Mouse (Mus musculus) frontal cortex, postnatal 36 days (tissue): ENCODE data around the gene Hsp90aa1.
"Not testable (repeated sequence)": the region's sequence is repeated elsewhere in the genome, so short reads cannot be mapped to it uniquely, and the experiment has no call there.

ENCODE experiments used
- DNase-seq, 2 experiments: peaks; one replicate each; pipeline ENCODE4 v3.0.0; 2022; ENCODE audit warnings: low spot score in 2 of 2

Hsp90aa1 gene

GRCm38 (mm10) chr12:110702556-110702955, at the start of gene Hsp90aa1:
Gene Hsp90aa1, minus strand, starts transcription at chr12:110702728.
- DNase-seq = no peak

- no peak for DNase-seq
These were observed 48.4 kb upstream of the Hsp90aa1 start for GRCm38 (mm10) chr12:110750770-110751439.

GRCm38 (mm10) chr12:110738158-110738921, 35.8 kb upstream of the Hsp90aa1 start:
- DNase-seq = peak; percentile 6 to 13

GRCm38 (mm10) chr12:110737170-110738157, 34.9 kb upstream of the Hsp90aa1 start, which contains the start of gene Wdr20:
Gene Wdr20, plus strand, starts transcription at chr12:110737944.
- DNase-seq = peak; percentile 97 to 99

- DNase-seq = peak in 1 of 2 experiments; percentile 3
These were observed 34.1 kb upstream of the Hsp90aa1 start for GRCm38 (mm10) chr12:110736641-110737040.

- DNase-seq = not testable (repeated sequence)
These were observed 30.7 kb upstream of the Hsp90aa1 start for GRCm38 (mm10) chr12:110733254-110733653.

GRCm38 (mm10) chr12:110726428-110726827, 23.9 kb upstream of the Hsp90aa1 start:
- DNase-seq = no peak

GRCm38 (mm10) chr12:110725489-110725888, 23.0 kb upstream of the Hsp90aa1 start:
- DNase-seq = no peak

GRCm38 (mm10) chr12:110725051-110725450, 22.5 kb upstream of the Hsp90aa1 start:
- no peak for DNase-seq

GRCm38 (mm10) chr12:110716004-110716403, 13.5 kb upstream of the Hsp90aa1 start:
- no peak for DNase-seq

GRCm38 (mm10) chr12:110714215-110714614, 11.7 kb upstream of the Hsp90aa1 start:
- no peak for DNase-seq

GRCm38 (mm10) chr12:110713784-110714183, 11.3 kb upstream of the Hsp90aa1 start:
- no peak for DNase-seq

GRCm38 (mm10) chr12:110711270-110711669, 8.7 kb upstream of the Hsp90aa1 start:
- no peak for DNase-seq

- no peak for DNase-seq
These were observed 4.9 kb upstream of the Hsp90aa1 start for GRCm38 (mm10) chr12:110707451-110707850.

- no peak for DNase-seq
These were observed 4.1 kb upstream of the Hsp90aa1 start for GRCm38 (mm10) chr12:110706337-110707231.

GRCm38 (mm10) chr12:110705419-110705818, 2.9 kb upstream of the Hsp90aa1 start:
- DNase-seq = not testable (repeated sequence)

- DNase-seq = no peak
These were observed 1.2 kb upstream of the Hsp90aa1 start for GRCm38 (mm10) chr12:110703682-110704081.

- DNase-seq = peak; percentile 77 to 85
These were observed 512 bp upstream of the Hsp90aa1 start for GRCm38 (mm10) chr12:110703008-110703471.

GRCm38 (mm10) chr12:110701363-110701762, 1.2 kb downstream of the Hsp90aa1 start:
- not testable (repeated sequence) for DNase-seq

GRCm38 (mm10) chr12:110700730-110701129, 1.8 kb downstream of the Hsp90aa1 start:
- DNase-seq = no peak

GRCm38 (mm10) chr12:110699171-110699547, 3.4 kb downstream of the Hsp90aa1 start:
- no peak for DNase-seq
